Mouse (Mus musculus): ENCODE results near the gene 4933428M09Rik. TPM values are rescaled to one million over a fixed set of nuclear protein-coding genes. Genes with fewer than 3 reads are reported as not detected.
"Not testable (repeated sequence)": the region's sequence is repeated elsewhere in the genome, so short reads cannot be mapped to it uniquely, and the experiment has no call there.

Gene 4933428M09Rik
- total RNA-seq (2021): not detected
- long read RNA-seq, experiment 1: 0 reads
- long read RNA-seq, experiment 2: 0 reads

GRCm38 (mm10) chrX:139178928-139179327 is at the start of gene 4933428M09Rik:
4933428M09Rik (plus strand) TSS chrX:139179228.
- DNase-seq: no peak

GRCm38 (mm10) chrX:139134031-139134430 is 45.0 kb upstream of the 4933428M09Rik start:
- DNase-seq: no peak

GRCm38 (mm10) chrX:139191506-139191905 is 12.5 kb downstream of the 4933428M09Rik start:
- DNase-seq: not testable (repeated sequence)

- no peak for DNase-seq
Measured at GRCm38 (mm10) chrX:139194572-139195279, 15.7 kb downstream of the 4933428M09Rik start.

DNA sequence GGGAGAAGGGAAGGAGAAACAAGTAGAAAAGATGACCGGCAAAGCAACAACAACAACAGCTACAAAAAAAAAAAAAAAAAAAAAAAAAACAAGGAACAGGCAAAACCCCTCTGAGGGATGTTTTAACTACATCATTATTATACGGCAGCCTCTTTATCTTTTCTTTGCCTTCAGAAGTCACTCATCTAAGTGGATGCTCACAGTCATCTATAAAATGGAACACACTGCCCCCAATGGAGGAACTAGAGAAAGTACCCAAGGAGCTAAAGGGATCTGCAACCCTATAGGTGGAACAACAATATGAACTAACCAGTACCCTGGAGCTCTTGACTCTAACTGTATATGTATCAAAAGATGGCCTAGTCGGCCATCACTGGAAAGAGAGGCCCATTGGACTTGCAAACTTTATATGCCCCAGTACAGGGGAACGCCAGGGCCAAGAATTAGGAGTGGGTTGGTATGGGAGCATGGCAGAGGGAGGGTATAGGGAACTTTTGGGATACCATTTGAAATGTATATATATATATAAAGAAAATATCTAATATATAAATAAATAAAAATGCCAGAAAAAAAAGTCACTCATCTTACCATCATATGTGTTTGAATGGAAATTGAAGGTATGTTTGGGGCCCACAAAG is 30.3 kb downstream of the 4933428M09Rik start:
- not testable (repeated sequence) for DNase-seq

DNA sequence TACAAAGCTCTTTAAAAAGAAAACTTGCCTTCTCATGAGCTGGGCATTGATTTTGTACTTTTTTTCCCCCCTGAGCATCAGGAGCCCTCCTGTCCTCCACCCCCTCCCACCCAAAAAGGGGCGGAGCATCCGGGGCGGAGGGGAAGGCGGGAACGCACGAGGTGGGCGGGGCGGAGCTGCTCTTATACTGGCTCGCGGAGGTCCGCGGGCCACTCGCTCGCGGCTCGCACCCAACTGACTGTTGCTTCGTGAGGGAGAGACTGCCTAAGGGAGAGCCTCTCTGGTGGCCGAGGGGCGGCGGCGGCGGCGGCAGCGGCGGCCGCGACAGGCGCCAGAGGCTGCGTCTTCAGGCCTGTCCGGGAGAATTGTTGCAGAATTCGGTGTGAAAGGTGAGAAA is 30.8 kb downstream of the 4933428M09Rik start, which contains the start of gene Mum1l1:
TSS of gene Mum1l1 (plus strand) at position 214 of the 397 bp plus-strand sequence.
- peak; percentile 69 to 85 for DNase-seq

DNA sequence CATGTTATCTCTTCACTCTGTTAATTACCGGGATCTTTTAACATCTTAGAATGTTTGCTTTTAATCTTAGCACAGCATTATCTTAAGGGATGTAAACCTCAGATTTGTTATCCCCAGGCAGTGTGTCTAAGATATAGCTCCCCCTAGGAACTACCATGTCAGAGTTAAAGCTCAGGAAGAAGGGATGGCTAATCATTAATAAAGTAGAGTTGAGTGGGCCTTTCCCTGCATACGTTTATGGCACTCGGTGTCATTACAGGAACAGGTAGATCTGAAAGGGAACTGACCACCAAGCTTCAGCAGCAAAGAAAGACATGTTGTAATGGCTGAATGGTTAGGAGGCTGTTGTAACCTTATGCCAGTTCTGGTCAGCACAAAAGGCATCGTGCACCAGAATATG is 35.7 kb downstream of the 4933428M09Rik start:
- DNase-seq: no peak

GRCm38 (mm10) chrX:139216409-139216808 is 37.4 kb downstream of the 4933428M09Rik start:
- DNase-seq: no peak

DNA sequence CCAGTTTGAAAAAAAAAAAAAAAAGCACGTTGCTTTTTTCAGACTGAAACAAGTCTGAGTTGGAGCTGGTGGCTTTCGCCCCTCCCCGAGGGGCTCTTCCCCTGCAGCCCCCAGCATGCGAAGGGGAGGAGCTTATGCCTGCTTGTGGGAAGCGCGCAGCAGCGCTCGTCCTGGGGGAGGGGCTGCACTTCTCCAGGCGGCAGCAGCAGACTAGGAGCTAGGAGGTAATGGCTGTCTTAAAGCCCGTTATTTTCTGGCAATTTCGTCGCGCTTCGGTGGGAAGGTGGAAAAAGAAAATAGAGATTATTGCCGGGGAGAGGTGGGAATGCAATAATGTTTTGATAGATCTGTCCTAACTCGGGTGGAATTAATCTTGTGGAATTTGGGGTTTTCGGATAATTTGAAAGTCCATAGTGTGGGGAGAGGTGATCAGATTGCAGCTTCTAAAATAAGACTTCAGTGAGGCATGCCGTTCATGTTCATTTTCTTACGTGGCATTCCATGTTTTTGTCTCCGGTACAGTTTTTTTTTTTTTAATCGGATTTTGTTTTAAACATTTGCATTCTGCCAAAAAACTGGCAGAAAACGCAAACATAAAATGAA is 38.1 kb downstream of the 4933428M09Rik start:
- DNase-seq: peak; percentile 60 to 72

DNA sequence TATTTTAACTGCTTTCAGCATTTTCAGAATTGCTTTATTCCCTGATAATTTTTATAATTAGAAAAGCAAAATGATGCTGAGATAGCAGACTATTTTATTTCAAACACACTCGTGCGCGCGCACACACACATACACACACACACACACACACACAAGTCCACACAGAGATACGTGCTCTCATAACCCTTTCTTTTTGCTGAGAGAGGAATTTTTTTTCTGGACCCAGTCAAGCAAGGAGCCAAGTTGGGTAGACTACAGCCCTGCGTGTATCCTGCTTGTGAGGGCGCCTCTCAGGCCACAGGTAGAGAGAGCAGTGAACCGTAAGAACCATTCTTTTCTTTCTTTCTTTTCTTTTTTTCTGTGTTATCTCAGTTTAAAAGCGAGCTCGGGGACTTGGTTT is 38.7 kb downstream of the 4933428M09Rik start:
- DNase-seq: no peak

DNA sequence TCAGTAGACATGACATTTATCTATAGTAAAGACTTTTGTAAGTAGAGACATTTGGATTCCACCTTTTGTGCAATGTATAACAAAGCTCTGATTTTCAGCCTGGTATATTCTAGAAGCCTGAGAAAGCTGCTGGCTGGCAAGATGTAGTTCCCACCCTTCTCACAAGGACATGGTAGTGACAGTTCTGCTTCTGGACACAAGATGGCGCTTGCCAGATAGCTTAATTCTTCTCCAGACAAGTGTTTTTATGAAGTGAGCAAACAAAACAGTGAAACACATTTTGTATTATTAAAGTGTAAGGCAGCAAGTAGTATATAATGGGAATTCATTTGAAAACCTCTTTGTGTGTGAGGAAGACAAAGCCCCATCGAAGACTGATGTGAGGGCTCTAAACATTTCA is 40.0 kb downstream of the 4933428M09Rik start:
- peak; percentile 24 to 46 for DNase-seq

- DNase-seq: no peak
Measured at GRCm38 (mm10) chrX:139220830-139221229, 41.8 kb downstream of the 4933428M09Rik start.

DNA sequence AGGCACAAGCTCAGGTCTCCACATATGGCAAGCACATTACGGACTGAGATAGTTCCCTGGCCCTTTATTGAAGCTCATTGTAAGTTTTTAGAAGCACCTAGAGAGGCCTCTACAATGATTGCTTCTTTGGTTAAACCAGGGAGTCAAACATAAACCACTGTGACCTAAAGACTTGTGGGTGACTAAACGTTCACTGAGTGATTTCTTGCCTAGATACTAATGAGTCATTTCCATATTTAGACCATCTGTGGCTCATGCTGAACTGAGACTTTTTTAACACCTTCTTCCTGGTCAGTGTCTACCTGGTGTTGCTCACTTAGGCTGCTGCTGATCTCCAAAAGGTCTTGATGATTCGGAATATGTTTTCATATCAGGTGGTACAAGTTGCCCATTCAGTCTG is 42.9 kb downstream of the 4933428M09Rik start:
- DNase-seq: no peak

Other genes starting within 250 kb of the 4933428M09Rik start
- gene Serpina7, start 94.0 kb upstream of the 4933428M09Rik start, total RNA-seq (2021): not detected
- not detected for gene 4930513O06Rik, start 93.0 kb upstream of the 4933428M09Rik start, total RNA-seq (2021)
- gene Mum1l1, start 30.8 kb downstream of the 4933428M09Rik start, total RNA-seq (2021): 1 to 10 TPM; 3.5 to 4.6 TPM
- not detected for gene Trap1a, start 154.5 kb downstream of the 4933428M09Rik start, total RNA-seq (2021)